Mouse (Mus musculus): Measurements from ENCODE around the gene Cenpf. TPM values are rescaled to one million over a fixed set of nuclear protein-coding genes. Genes with fewer than 3 reads are reported as not detected.

Cenpf gene
- total RNA-seq, 1 experiment from 2014 or later, result 6.9 TPM

- ATAC-seq (replicated peaks; ENCODE audit: insufficient number of reproducible peaks, low FRiP score, low TSS enrichment, poor library complexity, severe bottlenecking), result no peak
Measured at GRCm38 (mm10) chr1:189645371-189645770, 42.5 kb downstream of the Cenpf start.

GRCm38 (mm10) chr1:189644700-189645345 is 43.1 kb downstream of the Cenpf start:
- no peak for ATAC-seq (replicated peaks; ENCODE audit: insufficient number of reproducible peaks, low FRiP score, low TSS enrichment, poor library complexity, severe bottlenecking)

GRCm38 (mm10) chr1:189639581-189639980 is 48.3 kb downstream of the Cenpf start:
- ATAC-seq (replicated peaks; ENCODE audit: insufficient number of reproducible peaks, low FRiP score, low TSS enrichment, poor library complexity, severe bottlenecking), result no peak

- ATAC-seq (replicated peaks; ENCODE audit: insufficient number of reproducible peaks, low FRiP score, low TSS enrichment, poor library complexity, severe bottlenecking), result no peak
Measured at GRCm38 (mm10) chr1:189633791-189634190, 54.1 kb downstream of the Cenpf start.

- no peak for ATAC-seq (replicated peaks; ENCODE audit: insufficient number of reproducible peaks, low FRiP score, low TSS enrichment, poor library complexity, severe bottlenecking)
Measured at GRCm38 (mm10) chr1:189631906-189632675, 55.8 kb downstream of the Cenpf start.

- ATAC-seq (replicated peaks; ENCODE audit: insufficient number of reproducible peaks, low FRiP score, low TSS enrichment, poor library complexity, severe bottlenecking), result no peak
Measured at GRCm38 (mm10) chr1:189630026-189630425, 57.9 kb downstream of the Cenpf start.

GRCm38 (mm10) chr1:189627976-189628768 is 59.7 kb downstream of the Cenpf start:
- ATAC-seq (replicated peaks; ENCODE audit: insufficient number of reproducible peaks, low FRiP score, low TSS enrichment, poor library complexity, severe bottlenecking), result no peak

- no peak for ATAC-seq (replicated peaks; ENCODE audit: insufficient number of reproducible peaks, low FRiP score, low TSS enrichment, poor library complexity, severe bottlenecking)
Measured at GRCm38 (mm10) chr1:189624756-189625155, 63.1 kb downstream of the Cenpf start.

GRCm38 (mm10) chr1:189618970-189619740 is 68.7 kb downstream of the Cenpf start:
- ATAC-seq (replicated peaks; ENCODE audit: insufficient number of reproducible peaks, low FRiP score, low TSS enrichment, poor library complexity, severe bottlenecking), result no peak

- ATAC-seq (replicated peaks; ENCODE audit: insufficient number of reproducible peaks, low FRiP score, low TSS enrichment, poor library complexity, severe bottlenecking), result no peak
Measured at GRCm38 (mm10) chr1:189617381-189617780, 70.5 kb downstream of the Cenpf start.

- no peak for ATAC-seq (replicated peaks; ENCODE audit: insufficient number of reproducible peaks, low FRiP score, low TSS enrichment, poor library complexity, severe bottlenecking)
Measured at GRCm38 (mm10) chr1:189615246-189615645, 72.6 kb downstream of the Cenpf start.

GRCm38 (mm10) chr1:189613076-189613475 is 74.8 kb downstream of the Cenpf start:
- no peak for ATAC-seq (replicated peaks; ENCODE audit: insufficient number of reproducible peaks, low FRiP score, low TSS enrichment, poor library complexity, severe bottlenecking)

- ATAC-seq (replicated peaks; ENCODE audit: insufficient number of reproducible peaks, low FRiP score, low TSS enrichment, poor library complexity, severe bottlenecking), result no peak
Measured at GRCm38 (mm10) chr1:189611775-189612174, 76.1 kb downstream of the Cenpf start.

- ATAC-seq (replicated peaks; ENCODE audit: insufficient number of reproducible peaks, low FRiP score, low TSS enrichment, poor library complexity, severe bottlenecking), result no peak
Measured at GRCm38 (mm10) chr1:189608640-189609039, 79.2 kb downstream of the Cenpf start.

GRCm38 (mm10) chr1:189608039-189608438 is 79.8 kb downstream of the Cenpf start:
- no peak for ATAC-seq (replicated peaks; ENCODE audit: insufficient number of reproducible peaks, low FRiP score, low TSS enrichment, poor library complexity, severe bottlenecking)

GRCm38 (mm10) chr1:189605598-189606126 is 82.2 kb downstream of the Cenpf start:
- ATAC-seq (replicated peaks; ENCODE audit: insufficient number of reproducible peaks, low FRiP score, low TSS enrichment, poor library complexity, severe bottlenecking), result no peak

- ATAC-seq (replicated peaks; ENCODE audit: insufficient number of reproducible peaks, low FRiP score, low TSS enrichment, poor library complexity, severe bottlenecking), result no peak
Measured at GRCm38 (mm10) chr1:189597096-189597495, 90.8 kb downstream of the Cenpf start.

Data from monocyte, adult 5-6 weeks (primary cell).